Mouse (Mus musculus): ENCODE measurements around the gene Zmym1.
"Not testable (repeated sequence)": the region's sequence is repeated elsewhere in the genome, so short reads cannot be mapped to it uniquely, and the experiment has no call there.

Gene Zmym1

GRCm38 (mm10) chr4:127060585-127061290 lies at the start of gene Zmym1:
TSS of gene Zmym1 (minus strand) at chr4:127061152.
- DNase-seq (ENCODE audit: low spot score) = peak; percentile 48

GRCm38 (mm10) chr4:127110570-127110969 lies 49.6 kb upstream of the Zmym1 start:
- no peak for DNase-seq (ENCODE audit: low spot score)

- DNase-seq (ENCODE audit: low spot score) = no peak
Measured at GRCm38 (mm10) chr4:127107566-127107965, 46.6 kb upstream of the Zmym1 start.

GRCm38 (mm10) chr4:127099552-127099951 lies 38.6 kb upstream of the Zmym1 start:
- DNase-seq (ENCODE audit: low spot score) = not testable (repeated sequence)

- no peak for DNase-seq (ENCODE audit: low spot score)
Measured at GRCm38 (mm10) chr4:127095090-127095489, 34.1 kb upstream of the Zmym1 start.

- no peak for DNase-seq (ENCODE audit: low spot score)
Measured at GRCm38 (mm10) chr4:127091188-127091587, 30.2 kb upstream of the Zmym1 start.

- no peak for DNase-seq (ENCODE audit: low spot score)
Measured at GRCm38 (mm10) chr4:127085761-127086160, 24.8 kb upstream of the Zmym1 start.

- DNase-seq (ENCODE audit: low spot score) = no peak
Measured at GRCm38 (mm10) chr4:127083131-127083530, 22.2 kb upstream of the Zmym1 start.

- no peak for DNase-seq (ENCODE audit: low spot score)
Measured at GRCm38 (mm10) chr4:127080806-127081205, 19.9 kb upstream of the Zmym1 start.

GRCm38 (mm10) chr4:127076875-127077548 lies 16.1 kb upstream of the Zmym1 start, which contains the start of gene Zmym6:
TSS of gene Zmym6 (plus strand) at chr4:127077383.
- DNase-seq (ENCODE audit: low spot score) = peak; percentile 93

- no peak for DNase-seq (ENCODE audit: low spot score)
Measured at GRCm38 (mm10) chr4:127074915-127075314, 14.0 kb upstream of the Zmym1 start.

GRCm38 (mm10) chr4:127064051-127064450 lies 3.1 kb upstream of the Zmym1 start:
- no peak for DNase-seq (ENCODE audit: low spot score)

- DNase-seq (ENCODE audit: low spot score) = no peak
Measured at GRCm38 (mm10) chr4:127054522-127055198, 6.3 kb downstream of the Zmym1 start.

- DNase-seq (ENCODE audit: low spot score) = no peak
Measured at GRCm38 (mm10) chr4:127053071-127053470, 7.9 kb downstream of the Zmym1 start.

- DNase-seq (ENCODE audit: low spot score) = no peak
Measured at GRCm38 (mm10) chr4:127051121-127051520, 9.8 kb downstream of the Zmym1 start.

GRCm38 (mm10) chr4:127043540-127043939 lies 17.4 kb downstream of the Zmym1 start:
- DNase-seq (ENCODE audit: low spot score) = no peak

- no peak for DNase-seq (ENCODE audit: low spot score)
Measured at GRCm38 (mm10) chr4:127039871-127040483, 21.0 kb downstream of the Zmym1 start.

GRCm38 (mm10) chr4:127038828-127039349 lies 22.1 kb downstream of the Zmym1 start:
- no peak for DNase-seq (ENCODE audit: low spot score)

- DNase-seq (ENCODE audit: low spot score) = no peak
Measured at GRCm38 (mm10) chr4:127037908-127038827, 22.8 kb downstream of the Zmym1 start.

GRCm38 (mm10) chr4:127037158-127037557 lies 23.8 kb downstream of the Zmym1 start:
- no peak for DNase-seq (ENCODE audit: low spot score)

Measured in layer of hippocampus, adult 9-10 months (tissue).